In genomic region chr7:48876526-48876925, GRCm38 (mm10) we compare ENCODE assay signal across 8 mouse cellular contexts. TPM values are rescaled to one million over a fixed set of nuclear protein-coding genes. Genes with fewer than 3 reads are reported as not detected.
DNase-seq lines count a peak whose midpoint lies in the region; ATAC-seq lines count a peak whose summit lies in the region.
"Had no signal": no experiment of that assay in that cellular context is flagged by ENCODE, and none has a peak within 500 bp of the region (broad histone marks: within the 10 kb centered on the region; RNA-seq: fewer than 3 reads in every experiment).

No protein-coding gene starts in this region.

- no peaks in the 10 kb centered on the region for H3K36me3 ChIP-seq in midbrain, embryonic 14.5 days (ENCODE audit: control insufficient read depth, insufficient read depth, low read length)
- H3K36me3 ChIP-seq in midbrain, embryonic 16.5 days (ENCODE audit: control insufficient read depth, insufficient read depth, low read length) = no peaks in the 10 kb centered on the region
- H3K36me3 ChIP-seq: hindbrain, embryonic 15.5 days had no signal

- no peak overlapping the region for H3K4me2 ChIP-seq in midbrain, embryonic 14.5 days (ENCODE audit: low read length)
- no peak overlapping the region for H3K4me2 ChIP-seq in midbrain, embryonic 16.5 days (ENCODE audit: low read length)
- H3K4me2 ChIP-seq: hindbrain, embryonic 15.5 days had no signal

- ATAC-seq in midbrain, embryonic 14.5 days (ENCODE audit: low FRiP score, low TSS enrichment) = no peak
- no peak for ATAC-seq in midbrain, embryonic 16.5 days

- H3K9me3 ChIP-seq in midbrain, embryonic 14.5 days (ENCODE audit: control insufficient read depth, low read length) = no peaks in the 10 kb centered on the region
- H3K9me3 ChIP-seq in midbrain, embryonic 16.5 days (replicated peaks; ENCODE audit: control insufficient read depth, low read length, poor library complexity, severe bottlenecking) = no peaks in the 10 kb centered on the region
- H3K9me3 ChIP-seq: hindbrain, embryonic 15.5 days had no signal

- H3K27ac ChIP-seq in midbrain, embryonic 14.5 days (replicated peaks; ENCODE audit: low read depth, low read length) = no peak overlapping the region
- H3K27ac ChIP-seq in midbrain, embryonic 16.5 days (ENCODE audit: low read length) = no peak overlapping the region
- H3K27ac ChIP-seq: hindbrain, embryonic 15.5 days had no signal

- H3K4me1 ChIP-seq in midbrain, embryonic 14.5 days (ENCODE audit: control insufficient read depth, insufficient read depth, low read length) = no peaks in the 10 kb centered on the region
- H3K4me1 ChIP-seq in midbrain, embryonic 16.5 days (ENCODE audit: control insufficient read depth, insufficient read depth, low read length) = peaks cover 3% of the 10 kb centered on the region

- H3K9ac ChIP-seq in midbrain, embryonic 14.5 days (replicated peaks; ENCODE audit: low read length) = no peak overlapping the region
- H3K9ac ChIP-seq in midbrain, embryonic 16.5 days (ENCODE audit: low read depth, low read length) = no peak overlapping the region
- H3K9ac ChIP-seq: hindbrain, embryonic 15.5 days had no signal

- intact Hi-C loops in heart, postnatal 36 days (cut with DNase I) = loop anchor here (1.0 kb wide), 1 partner anchor 63 kb away; no protein-coding TSS in a partner anchor
- intact Hi-C loops in left cerebral cortex, postnatal 4 days (cut with DNase I) = loop anchor here (5.0 kb wide), 2 partner anchors 69 to 129 kb away; no protein-coding TSS in a partner anchor

- peak; percentile 85 for DNase-seq in midbrain, embryonic 14.5 days
- DNase-seq in R1 (ENCODE audit: low read depth, low spot score) = peak; percentile 85
- peak; percentile 29 for DNase-seq in cerebellum, adult 11 months
- DNase-seq in heart, postnatal 36 days = peak; percentile 38 to 48
- DNase-seq in left cerebral cortex, postnatal 4 days = peak; percentile 34
- peak; percentile 59 to 69 for DNase-seq in right cerebral cortex, postnatal 10 days (ENCODE audit: low spot score in 2 of 2)

- H3K4me3 ChIP-seq in midbrain, embryonic 14.5 days (replicated peaks; ENCODE audit: low read depth, low read length) = no peak overlapping the region
- H3K4me3 ChIP-seq in midbrain, embryonic 16.5 days (ENCODE audit: low read depth, low read length) = no peak overlapping the region
- H3K4me3 ChIP-seq: hindbrain, embryonic 15.5 days had no signal

- 68% methylated on average over 4 of the region's 4 CpGs for WGBS in midbrain, embryonic 14.5 days
- 69% methylated on average over 4 of the region's 4 CpGs for WGBS in midbrain, embryonic 16.5 days

- H3K27me3 ChIP-seq in midbrain, embryonic 14.5 days (ENCODE audit: control insufficient read depth, insufficient read depth, low read length) = peaks cover under 1% of the 10 kb centered on the region; the same call in 1 of the 2 replicates
- no peaks in the 10 kb centered on the region; the same call in 1 of the 2 replicates for H3K27me3 ChIP-seq in midbrain, embryonic 16.5 days (ENCODE audit: control insufficient read depth, insufficient read depth, low read depth, low read length)

RNA-seq across cellular contexts. Expression of gene E2f8, which starts 4.9 kb away (rescaled TPM):
- polyA plus RNA-seq in midbrain, embryonic 14.5 days (2014; fragmentation: Nextera tagmentation; extraction: Ambion mirVana) = 1.1 and 2.9 TPM in 2 replicates
- 1.5 and 1.7 TPM in 2 replicates for polyA plus RNA-seq in midbrain, embryonic 16.5 days (2015; fragmentation: Nextera tagmentation; extraction: Ambion mirVana)
- under 1 TPM; 0.68 to 0.92 TPM for total RNA-seq in heart, postnatal 36 days (2021)
- 1 to 10 TPM; 3.2 to 4.4 TPM for total RNA-seq in left cerebral cortex, postnatal 4 days (2021)

RNA-seq across cellular contexts. Expression of gene Csrp3, which starts 28.7 kb away (rescaled TPM):
- 0.43 and 0.50 TPM in 2 replicates for polyA plus RNA-seq in midbrain, embryonic 14.5 days (2014; fragmentation: Nextera tagmentation; extraction: Ambion mirVana)
- polyA plus RNA-seq in midbrain, embryonic 16.5 days (2015; fragmentation: Nextera tagmentation; extraction: Ambion mirVana) = 0.25 TPM in 1 of 2 replicates, not detected in the other
- 1,000 to 10,000 TPM; 2,107 to 2,284 TPM for total RNA-seq in heart, postnatal 36 days (2021)
- total RNA-seq in left cerebral cortex, postnatal 4 days (2021) = not detected

RNA-seq across cellular contexts. Expression of gene Nav2, which starts 32.0 kb away (rescaled TPM):
- 22.5 and 23.3 TPM in 2 replicates for polyA plus RNA-seq in midbrain, embryonic 14.5 days (2014; fragmentation: Nextera tagmentation; extraction: Ambion mirVana)
- polyA plus RNA-seq in midbrain, embryonic 16.5 days (2015; fragmentation: Nextera tagmentation; extraction: Ambion mirVana) = 21.5 and 23.6 TPM in 2 replicates
- total RNA-seq in heart, postnatal 36 days (2021) = 10 to 100 TPM; 42.4 to 52.9 TPM
- 100 to 1,000 TPM; 200 to 220 TPM for total RNA-seq in left cerebral cortex, postnatal 4 days (2021)

Comparison
In these comparisons a context has a peak if more than half of its experiments do, and no peak if none do; other contexts are left out.
1. DNase-seq: peak in every context shown above with its lines; median percentile 85 in midbrain, embryonic 14.5 days; 85 in R1; 64 in right cerebral cortex, postnatal 10 days; 43 in heart, postnatal 36 days; 34 in left cerebral cortex, postnatal 4 days; 29 in cerebellum, adult 11 months.
2. RNA of gene Csrp3, which starts 28.7 kb away (total RNA-seq): 2,107 to 2,284 TPM in heart, postnatal 36 days; not detected in left cerebral cortex, postnatal 4 days; every median in the first group is over 1,000 times any median in the second.